In the genomic region with DNA sequence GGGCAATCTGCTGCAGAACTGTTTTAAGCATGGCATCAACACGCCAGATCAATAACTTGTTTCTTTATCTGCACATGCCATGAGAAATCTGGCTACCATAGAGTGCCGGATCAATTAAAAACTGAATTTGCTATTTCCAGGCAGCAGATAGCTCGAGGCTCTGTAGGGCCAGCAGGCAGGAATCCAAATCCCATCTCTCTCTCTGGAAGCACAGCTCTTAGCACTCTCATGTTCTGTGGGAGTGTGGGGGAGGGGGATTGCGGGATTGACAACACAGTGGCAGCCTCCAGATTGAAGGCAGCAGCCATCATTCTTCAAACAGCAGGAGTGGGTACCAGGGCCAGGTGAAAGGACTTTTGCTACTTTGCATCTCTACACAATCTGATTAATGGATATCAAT, we compare ENCODE assay signal across 17 mouse cellular contexts.
A peak's percentile ranks its signal among the peaks of the same experiment; 100 is the strongest.
DNase-seq lines count a peak whose midpoint lies in the region; ATAC-seq lines count a peak whose summit lies in the region.
"Had no signal": no experiment of that assay in that cellular context is flagged by ENCODE, and none has a peak within 500 bp of the region (broad histone marks: within the 10 kb centered on the region; RNA-seq: fewer than 3 reads in every experiment).

No protein-coding gene starts in this region.

- no peak overlapping the region for H3K9ac ChIP-seq in neural tube, embryonic 15.5 days (replicated peaks)
- no peak overlapping the region for H3K9ac ChIP-seq in kidney, embryonic 14.5 days (ENCODE audit: low read depth, low read length)
- H3K9ac ChIP-seq: lung, embryonic 15.5 days; stomach, embryonic 15.5 days had no signal

- H3K4me1 ChIP-seq in neural tube, embryonic 15.5 days, result peaks cover 3% of the 10 kb centered on the region; the same call in 1 of the 2 replicates
- no peaks in the 10 kb centered on the region for H3K4me1 ChIP-seq in kidney, embryonic 14.5 days (ENCODE audit: control insufficient read depth, insufficient read depth, low read length)
- H3K4me1 ChIP-seq: lung, embryonic 15.5 days; stomach, embryonic 15.5 days had no signal

- no peaks in the 10 kb centered on the region for H3K27me3 ChIP-seq in neural tube, embryonic 15.5 days (replicated peaks)
- no peaks in the 10 kb centered on the region for H3K27me3 ChIP-seq in kidney, embryonic 14.5 days (ENCODE audit: control insufficient read depth, insufficient read depth, low read length)
- H3K27me3 ChIP-seq: lung, embryonic 15.5 days; megakaryocyte, embryonic 14.5 days; stomach, embryonic 15.5 days had no signal

- no peak for DNase-seq in frontal cortex, postnatal 25 days (ENCODE audit: low spot score in 2 of 2)
- no peak for DNase-seq in neural tube, embryonic 10.5 days (ENCODE audit: extremely low spot score, low spot score)
- peak; percentile 63 to 89 for DNase-seq in layer of hippocampus, postnatal 14 days (ENCODE audit: low spot score in 2 of 2)
- DNase-seq in right cerebral cortex, postnatal 4 days, result peak; percentile 42
- DNase-seq in kidney, adult 18-20 months, result no peak
- DNase-seq: cerebellum, adult 2 months; kidney, postnatal 4 days; liver; thymus, postnatal 4 days had no signal

- H3K36me3 ChIP-seq in neural tube, embryonic 15.5 days, result no peaks in the 10 kb centered on the region
- no peaks in the 10 kb centered on the region for H3K36me3 ChIP-seq in kidney, embryonic 14.5 days (ENCODE audit: control insufficient read depth, insufficient read depth, low read length)
- H3K36me3 ChIP-seq: lung, embryonic 15.5 days; stomach, embryonic 15.5 days had no signal

- H3K9me3 ChIP-seq in neural tube, embryonic 15.5 days (replicated peaks), result no peaks in the 10 kb centered on the region
- H3K9me3 ChIP-seq in kidney, embryonic 14.5 days (ENCODE audit: control insufficient read depth, low read length), result no peaks in the 10 kb centered on the region
- H3K9me3 ChIP-seq: G1E; lung, embryonic 15.5 days; stomach, embryonic 15.5 days had no signal

- peak; percentile 69; the same call in 1 of the 2 replicates for ATAC-seq in frontal cortex, adult (ENCODE audit: low TSS enrichment)
- ATAC-seq in neural tube, embryonic 15.5 days (ENCODE audit: low FRiP score), result 0 out of 2 replicates have a peak, but pooled peaks have one; percentile 28
- no peak for ATAC-seq in kidney, embryonic 14.5 days (ENCODE audit: low FRiP score, low TSS enrichment)
- ATAC-seq: intestine, embryonic 16.5 days had no signal

- no peak overlapping the region for H3K27ac ChIP-seq in neural tube, embryonic 15.5 days (replicated peaks)
- no peak overlapping the region for H3K27ac ChIP-seq in kidney, embryonic 14.5 days (ENCODE audit: low read depth, low read length)
- H3K27ac ChIP-seq: lung, embryonic 15.5 days; stomach, embryonic 15.5 days had no signal

- H3K4me3 ChIP-seq in neural tube, embryonic 15.5 days (replicated peaks), result no peak overlapping the region
- H3K4me3 ChIP-seq in kidney, embryonic 14.5 days (ENCODE audit: low read length), result no peak overlapping the region
- H3K4me3 ChIP-seq: lung, embryonic 15.5 days; megakaryocyte, embryonic 14.5 days; stomach, embryonic 15.5 days had no signal

- WGBS in neural tube, embryonic 15.5 days, result 55% methylated on average over 4 of the region's 4 CpGs
- WGBS in kidney, embryonic 14.5 days, result 76% methylated on average over 4 of the region's 4 CpGs

- no peak overlapping the region for H3K4me2 ChIP-seq in neural tube, embryonic 15.5 days
- H3K4me2 ChIP-seq in kidney, embryonic 14.5 days (replicated peaks; ENCODE audit: low read depth, low read length), result no peak overlapping the region
- H3K4me2 ChIP-seq: lung, embryonic 15.5 days; stomach, embryonic 15.5 days had no signal

Comparison
In these comparisons a context has a peak if more than half of its experiments do, and no peak if none do; other contexts are left out.
1. DNase-seq: peak in layer of hippocampus, postnatal 14 days (2 of 2) and right cerebral cortex, postnatal 4 days (single experiment); none in frontal cortex, postnatal 25 days (0 of 2), neural tube, embryonic 10.5 days (single experiment) and kidney, adult 18-20 months (single experiment).